ENCODE assay signal across 15 mouse cellular contexts in genomic region chr19:56005886-56006285, GRCm38 (mm10).
DNase-seq lines count a peak whose midpoint lies in the region; ATAC-seq and TF ChIP-seq lines count a peak whose summit lies in the region.
"Had no signal": no experiment of that assay in that cellular context is flagged by ENCODE, and none has a peak within 500 bp of the region (broad histone marks: within the 10 kb centered on the region; RNA-seq: fewer than 3 reads in every experiment).

No protein-coding gene starts in this region.

- no peak overlapping the region for H3K4me3 ChIP-seq in forebrain, embryonic 10.5 days
- no peak overlapping the region for H3K4me3 ChIP-seq in forebrain, embryonic 15.5 days
- no peak overlapping the region for H3K4me3 ChIP-seq in limb, embryonic 10.5 days
- H3K4me3 ChIP-seq in layer of hippocampus, adult 2 months, result no peak overlapping the region
- H3K4me3 ChIP-seq: erythroblast, embryonic 14.5 days; neural tube, embryonic 12.5 days had no signal

- no peak for DNase-seq in forebrain, embryonic 10.5 days (ENCODE audit: extremely low spot score, low spot score)
- DNase-seq in right cerebral cortex, postnatal 4 days, result peak; percentile 14
- DNase-seq in right cerebral cortex, postnatal 14 days, result no peak
- DNase-seq in limb, embryonic 10.5 days (ENCODE audit: low spot score), result no peak
- no peak for DNase-seq in Muller cell, postnatal 12 days (ENCODE audit: inconsistent ontology term)
- DNase-seq in right cerebral cortex, adult 2 months (ENCODE audit: low spot score in 2 of 2), result no peak
- DNase-seq in layer of hippocampus, adult 2 months (ENCODE audit: low spot score in 2 of 2), result no peak
- DNase-seq: cerebellum, postnatal 25 days; heart, adult 11 months; kidney, adult 8-10 months; kidney, postnatal 36 days had no signal

- peaks cover 37% of the 10 kb centered on the region for H3K4me1 ChIP-seq in forebrain, embryonic 10.5 days
- no peaks in the 10 kb centered on the region for H3K4me1 ChIP-seq in forebrain, embryonic 15.5 days
- H3K4me1 ChIP-seq in limb, embryonic 10.5 days, result peaks cover 20% of the 10 kb centered on the region; the same call in 1 of the 2 replicates

- no peaks in the 10 kb centered on the region for H3K36me3 ChIP-seq in forebrain, embryonic 10.5 days (replicated peaks)
- H3K36me3 ChIP-seq in forebrain, embryonic 15.5 days, result no peaks in the 10 kb centered on the region
- no peaks in the 10 kb centered on the region for H3K36me3 ChIP-seq in limb, embryonic 10.5 days
- H3K36me3 ChIP-seq: neural tube, embryonic 12.5 days had no signal

- H3K9me3 ChIP-seq in forebrain, embryonic 10.5 days, result 0 out of 2 replicates have a peak, but pooled peaks cover 4% of the 10 kb centered on the region
- no peaks in the 10 kb centered on the region for H3K9me3 ChIP-seq in forebrain, embryonic 15.5 days
- H3K9me3 ChIP-seq in limb, embryonic 10.5 days (replicated peaks), result no peaks in the 10 kb centered on the region

- no peak for ATAC-seq in forebrain, embryonic 15.5 days (replicated peaks)

- H3K27me3 ChIP-seq in forebrain, embryonic 10.5 days (ENCODE audit: poor library complexity, severe bottlenecking), result peaks cover 43% of the 10 kb centered on the region
- H3K27me3 ChIP-seq in forebrain, embryonic 15.5 days, result no peaks in the 10 kb centered on the region
- H3K27me3 ChIP-seq in limb, embryonic 10.5 days (ENCODE audit: low read depth, poor library complexity, severe bottlenecking), result 0 out of 2 replicates have a peak, but pooled peaks cover 3% of the 10 kb centered on the region
- H3K27me3 ChIP-seq: neural tube, embryonic 12.5 days had no signal

- TF ChIP-seq CTCF in layer of hippocampus, adult 2 months (conservative IDR thresholded peaks at IDR 0.05), result no peak

- no peak overlapping the region for H3K4me2 ChIP-seq in forebrain, embryonic 15.5 days (replicated peaks)
- H3K4me2 ChIP-seq: neural tube, embryonic 12.5 days had no signal

- H3K9ac ChIP-seq in forebrain, embryonic 15.5 days (replicated peaks), result no peak overlapping the region
- H3K9ac ChIP-seq: liver, embryonic 14.5 days; neural tube, embryonic 12.5 days had no signal

- WGBS in forebrain, embryonic 10.5 days, result 40% methylated on average over 6 of the region's 6 CpGs
- 24% methylated on average over 6 of the region's 6 CpGs for WGBS in forebrain, embryonic 15.5 days
- WGBS in limb, embryonic 10.5 days, result 73% methylated on average over 6 of the region's 6 CpGs

- H3K27ac ChIP-seq in forebrain, embryonic 10.5 days, result peak overlapping the region; percentile 74
- H3K27ac ChIP-seq in forebrain, embryonic 15.5 days (replicated peaks), result no peak overlapping the region
- H3K27ac ChIP-seq in limb, embryonic 10.5 days, result peak overlapping the region; percentile 56
- no peak overlapping the region for H3K27ac ChIP-seq in layer of hippocampus, adult 2 months
- H3K27ac ChIP-seq: liver, embryonic 14.5 days; neural tube, embryonic 12.5 days had no signal

Comparison
In these comparisons a context has a peak if more than half of its experiments do, and no peak if none do; other contexts are left out.
1. H3K27ac ChIP-seq: peak in forebrain, embryonic 10.5 days (single experiment) and limb, embryonic 10.5 days (single experiment); none in forebrain, embryonic 15.5 days (single experiment) and layer of hippocampus, adult 2 months (single experiment).